Comparison of ENCODE assay signal across 7 mouse cellular contexts in genomic region chr7:137313904-137314691, GRCm38 (mm10). TPM values are rescaled to one million over a fixed set of nuclear protein-coding genes. Genes with fewer than 3 reads are reported as not detected.
DNase-seq lines count a peak whose midpoint lies in the region; ATAC-seq and TF ChIP-seq lines count a peak whose summit lies in the region.

Ebf3 (minus strand) TSS chr7:137314445.

- H3K27me3 ChIP-seq in G1E (ENCODE audit: insufficient read depth, low read length): no peaks in the 10 kb centered on the region; the same call in 1 of the 2 replicates
- peaks cover 31% of the 10 kb centered on the region for H3K27me3 ChIP-seq in hindbrain, postnatal 0 days (ENCODE audit: insufficient read depth, low read length)
- peaks cover 100% of the 10 kb centered on the region for H3K27me3 ChIP-seq in liver, embryonic 14.5 days (ENCODE audit: control insufficient read depth, insufficient read depth, low read length)
- H3K27me3 ChIP-seq in neural tube, embryonic 12.5 days (replicated peaks): peaks cover 54% of the 10 kb centered on the region

- no peak for TF ChIP-seq EP300 in liver, embryonic 14.5 days (IDR thresholded peaks at IDR 0.05; ENCODE audit: low read depth)

- no peak for ATAC-seq in G1E (ENCODE audit: extremely low read depth, insufficient number of reproducible peaks, low FRiP score, poor library complexity, severe bottlenecking)
- ATAC-seq in hindbrain, postnatal 0 days: peak; percentile 87
- peak; percentile 62 for ATAC-seq in liver, embryonic 14.5 days (ENCODE audit: insufficient read depth)
- ATAC-seq in neural tube, embryonic 12.5 days (ENCODE audit: low FRiP score, low read depth): peak; percentile 71

- peaks cover 80% of the 10 kb centered on the region for H3K9me3 ChIP-seq in G1E (replicated peaks)
- H3K9me3 ChIP-seq in hindbrain, postnatal 0 days (ENCODE audit: low read length): no peaks in the 10 kb centered on the region
- no peaks in the 10 kb centered on the region for H3K9me3 ChIP-seq in liver, embryonic 14.5 days (ENCODE audit: control insufficient read depth, low read length)
- no peaks in the 10 kb centered on the region for H3K9me3 ChIP-seq in neural tube, embryonic 12.5 days

- H3K4me3 ChIP-seq in G1E (ENCODE audit: low read depth, low read length): peak within 1 kb of the TSS; percentile 30; the same call in 1 of the 2 replicates
- H3K4me3 ChIP-seq in hindbrain, postnatal 0 days (ENCODE audit: low read length): peak within 1 kb of the TSS; percentile 75
- H3K4me3 ChIP-seq in liver, embryonic 14.5 days (ENCODE audit: insufficient read depth in 1 of 2, low read depth in 2 of 2, low read length in 2 of 2): peak within 1 kb of the TSS; percentile 41 to 42
- peak within 1 kb of the TSS; percentile 92 for H3K4me3 ChIP-seq in neural tube, embryonic 12.5 days

- no peaks in the 10 kb centered on the region for H3K4me1 ChIP-seq in G1E (ENCODE audit: insufficient read depth, low read depth, low read length)
- H3K4me1 ChIP-seq in hindbrain, postnatal 0 days (ENCODE audit: insufficient read depth, low read length): peaks cover 1% of the 10 kb centered on the region; the same call in 1 of the 2 replicates
- no peaks in the 10 kb centered on the region for H3K4me1 ChIP-seq in liver, embryonic 14.5 days (replicated peaks; ENCODE audit: control insufficient read depth in 2 of 2, insufficient read depth in 2 of 2, low read length in 1 of 2)
- H3K4me1 ChIP-seq in neural tube, embryonic 12.5 days: peaks cover 58% of the 10 kb centered on the region

- H3K27ac ChIP-seq in hindbrain, postnatal 0 days: peak within 1 kb of the TSS; percentile 91
- no peak within 1 kb of the TSS for H3K27ac ChIP-seq in liver, embryonic 14.5 days
- peak within 1 kb of the TSS; percentile 95 for H3K27ac ChIP-seq in neural tube, embryonic 12.5 days

- H3K36me3 ChIP-seq in G1E (replicated peaks): no peaks in the 10 kb centered on the region
- no peaks in the 10 kb centered on the region for H3K36me3 ChIP-seq in hindbrain, postnatal 0 days (ENCODE audit: insufficient read depth, low read length)
- H3K36me3 ChIP-seq in liver, embryonic 14.5 days (replicated peaks; ENCODE audit: control insufficient read depth, insufficient read depth, low read depth): no peaks in the 10 kb centered on the region
- no peaks in the 10 kb centered on the region for H3K36me3 ChIP-seq in neural tube, embryonic 12.5 days

- TF ChIP-seq CTCF in G1E (IDR thresholded peaks at IDR 0.05; ENCODE audit: low read depth, low read length): no peak
- no peak for TF ChIP-seq CTCF in hindbrain, postnatal 0 days (IDR thresholded peaks at IDR 0.05; ENCODE audit: low read depth)
- TF ChIP-seq CTCF in liver, embryonic 14.5 days (IDR thresholded peaks at IDR 0.05; ENCODE audit: low read depth): no peak

- H3K4me2 ChIP-seq in hindbrain, postnatal 0 days (ENCODE audit: low read depth, low read length): peak within 1 kb of the TSS; percentile 70
- H3K4me2 ChIP-seq in liver, embryonic 14.5 days (ENCODE audit: low read depth): peak within 1 kb of the TSS; percentile 60
- peak within 1 kb of the TSS; percentile 64 for H3K4me2 ChIP-seq in neural tube, embryonic 12.5 days (replicated peaks)

- under 1% methylated on average over 81 of the region's 127 CpGs for WGBS in hindbrain, postnatal 0 days
- WGBS in liver, embryonic 14.5 days (ENCODE audit: insufficient replicate concordance): under 1% methylated on average over 94 of the region's 127 CpGs
- WGBS in neural tube, embryonic 12.5 days: under 1% methylated on average over 126 of the region's 127 CpGs

- DNase-seq in G1E (ENCODE audit: low spot score): no peak
- peak; percentile 87 to 91 for DNase-seq in adrenal gland, postnatal 36 days
- peak; percentile 95 for DNase-seq in gastrocnemius, postnatal 10 days
- peak; percentile 95 for DNase-seq in hindbrain, postnatal 0 days (ENCODE audit: low spot score)
- no peak for DNase-seq in liver, embryonic 14.5 days (ENCODE audit: low read depth in 3 of 3, low spot score in 3 of 3)
- peak; percentile 92 for DNase-seq in thymus, postnatal 4 days

- H3K9ac ChIP-seq in hindbrain, postnatal 0 days (replicated peaks; ENCODE audit: low read length): peak within 1 kb of the TSS; percentile 84
- H3K9ac ChIP-seq in liver, embryonic 14.5 days (replicated peaks): no peak within 1 kb of the TSS
- peak within 1 kb of the TSS; percentile 97 for H3K9ac ChIP-seq in neural tube, embryonic 12.5 days

RNA-seq across cellular contexts. Expression of gene Ebf3, which starts in this region (rescaled TPM):
- total RNA-seq in G1E (2014; fragmentation: Nextera tagmentation) (not detected in 2 replicates), G1E (2017) (0.06 and 0.16 TPM in 2 replicates)
- polyA plus RNA-seq in G1E (2012): not detected in 2 replicates
- total RNA-seq in adrenal gland, postnatal 36 days (2021): 1 to 10 TPM; 4.2 to 4.8 TPM
- total RNA-seq in gastrocnemius, postnatal 10 days (2021): 10 to 100 TPM; 16.0 to 27.5 TPM
- total RNA-seq in hindbrain, postnatal 0 days (2014; rRNA removed): 123 and 142 TPM in 2 replicates
- polyA plus RNA-seq in hindbrain, postnatal 0 days (2015; fragmentation: Nextera tagmentation; extraction: Ambion mirVana): 11.5 and 13.0 TPM in 2 replicates
- polyA plus RNA-seq in liver, embryonic 14.5 days (2012; rRNA removed): 0.07 and 0.11 TPM in 2 replicates
- polyA plus RNA-seq in liver, embryonic 14.5 days (2014; fragmentation: Nextera tagmentation; extraction: Ambion mirVana): not detected in 2 replicates
- polyA plus RNA-seq in neural tube, embryonic 12.5 days (2016; fragmentation: Nextera tagmentation; extraction: Ambion mirVana): 19.1 and 20.0 TPM in 2 replicates

Comparison
In these comparisons a context has a peak if more than half of its experiments do, and no peak if none do; other contexts are left out.
1. RNA of gene Ebf3 (total RNA-seq): 123 to 142 TPM in hindbrain, postnatal 0 days, 16.0 to 27.5 TPM in gastrocnemius, postnatal 10 days and 4.2 to 4.8 TPM in adrenal gland, postnatal 36 days; 0.06 to 0.16 TPM in G1E; every median in the first group is over 4 times any median in the second.
2. RNA of gene Ebf3 (polyA plus RNA-seq): 19.1 to 20.0 TPM in neural tube, embryonic 12.5 days and 11.5 to 13.0 TPM in hindbrain, postnatal 0 days; 0.07 to 0.11 TPM in liver, embryonic 14.5 days and not detected in G1E; every median in the first group is over 10 times any median in the second.
3. Peak in ATAC-seq, H3K4me3 ChIP-seq and H3K4me2 ChIP-seq in liver, embryonic 14.5 days; RNA of the gene not detected or under 1 TPM.
4. DNase-seq: peak in adrenal gland, postnatal 36 days (2 of 2), gastrocnemius, postnatal 10 days (single experiment), hindbrain, postnatal 0 days (single experiment) and thymus, postnatal 4 days (single experiment); none in G1E (single experiment) and liver, embryonic 14.5 days (0 of 3).
5. H3K4me3 ChIP-seq: peak in every context shown above with its lines; median percentile 92 in neural tube, embryonic 12.5 days; 75 in hindbrain, postnatal 0 days; 42 in liver, embryonic 14.5 days; 30 in G1E.
6. Peak in every context shown above with its lines, with median percentiles within 50 percentile points of each other: H3K4me2 ChIP-seq.